Mouse (Mus musculus): ENCODE measurements around the gene Flywch1.
A peak's percentile ranks its signal among the peaks of the same experiment; 100 is the strongest.

The Flywch1 gene

GRCm38 (mm10) chr17:23744076-23744475 lies 27.3 kb downstream of the Flywch1 start:
- DNase-seq (ENCODE audit: low spot score in 2 of 2), result no peak

DNA sequence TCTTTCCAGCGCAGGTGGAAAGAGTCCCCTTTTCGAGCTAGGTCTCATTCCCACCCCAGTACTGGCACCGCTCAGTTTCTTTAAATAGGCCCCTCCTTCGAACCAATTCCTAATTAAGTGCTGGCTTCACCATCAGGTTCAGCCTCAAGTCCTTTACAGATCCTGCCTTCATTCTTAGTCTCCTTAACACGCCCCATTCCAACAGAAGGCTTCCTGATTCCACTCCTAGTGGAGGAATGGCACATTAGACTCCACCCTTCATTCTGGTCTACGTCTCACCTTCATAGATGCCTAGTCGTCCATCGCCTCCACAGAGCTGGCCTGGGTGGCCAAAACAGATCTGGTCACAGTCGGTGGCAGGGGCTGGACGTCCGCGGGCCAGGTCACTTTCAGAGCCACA lies 28.5 kb downstream of the Flywch1 start:
- DNase-seq (ENCODE audit: low spot score in 2 of 2), result no peak

DNA sequence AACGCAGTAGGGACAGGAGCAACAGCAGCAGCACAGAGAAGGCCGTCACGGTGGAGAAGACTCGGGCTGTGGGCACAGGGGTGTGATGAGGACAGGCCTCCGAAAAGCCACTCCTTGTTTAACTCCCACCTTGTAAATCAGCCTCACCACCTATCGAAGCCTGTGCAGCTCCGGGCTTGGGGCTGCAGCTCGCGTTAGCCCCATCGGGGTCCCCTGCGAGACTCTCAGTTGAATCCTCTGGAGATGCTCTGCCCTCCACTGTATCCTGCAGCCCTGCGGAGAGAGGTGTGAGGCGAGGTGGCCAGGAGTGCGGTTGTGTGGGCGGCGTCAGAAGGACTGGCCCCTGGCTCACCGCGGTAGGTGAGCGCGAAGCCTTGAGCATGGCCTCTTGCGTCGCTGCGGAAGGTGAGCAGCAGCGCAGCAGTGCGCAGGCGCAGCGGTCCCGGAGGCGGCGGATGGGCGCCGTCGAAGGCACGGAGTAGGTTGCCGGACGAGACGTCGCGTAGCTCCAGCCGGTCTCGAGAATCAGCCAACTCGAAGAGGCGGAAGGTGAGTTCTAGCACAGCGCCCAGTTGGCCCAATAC lies 29.1 kb downstream of the Flywch1 start:
- peak in 1 of 2 experiments; percentile 43 for DNase-seq (ENCODE audit: low spot score in 2 of 2)

- no peak for DNase-seq (ENCODE audit: low spot score in 2 of 2)
Measured at GRCm38 (mm10) chr17:23741359-23742209, 29.8 kb downstream of the Flywch1 start.

DNA sequence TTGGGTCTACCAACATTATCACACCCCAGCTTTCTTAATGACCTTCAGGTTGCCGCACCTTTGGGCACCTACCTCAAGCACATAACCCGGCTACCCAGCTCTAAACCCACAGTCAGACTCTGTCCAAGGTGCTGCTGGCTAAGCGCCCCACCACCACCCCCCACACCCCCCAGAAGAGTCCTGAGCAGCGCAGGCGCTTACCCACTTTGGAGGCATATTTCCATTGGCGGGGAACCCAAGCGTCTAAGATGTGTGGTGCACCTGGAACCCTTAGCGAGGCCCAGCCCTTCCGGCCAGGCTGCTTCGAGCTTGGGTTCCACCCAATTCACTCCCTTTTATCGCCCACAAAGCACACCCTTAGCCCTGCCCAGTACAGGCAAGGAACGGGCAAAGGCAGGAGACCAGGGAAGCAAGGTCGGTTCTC lies 30.8 kb downstream of the Flywch1 start, which contains the start of gene Paqr4:
TSS of gene Paqr4 (minus strand) at position 270 of the 424 bp plus-strand sequence.
- DNase-seq (ENCODE audit: low spot score in 2 of 2), result no peak

DNA sequence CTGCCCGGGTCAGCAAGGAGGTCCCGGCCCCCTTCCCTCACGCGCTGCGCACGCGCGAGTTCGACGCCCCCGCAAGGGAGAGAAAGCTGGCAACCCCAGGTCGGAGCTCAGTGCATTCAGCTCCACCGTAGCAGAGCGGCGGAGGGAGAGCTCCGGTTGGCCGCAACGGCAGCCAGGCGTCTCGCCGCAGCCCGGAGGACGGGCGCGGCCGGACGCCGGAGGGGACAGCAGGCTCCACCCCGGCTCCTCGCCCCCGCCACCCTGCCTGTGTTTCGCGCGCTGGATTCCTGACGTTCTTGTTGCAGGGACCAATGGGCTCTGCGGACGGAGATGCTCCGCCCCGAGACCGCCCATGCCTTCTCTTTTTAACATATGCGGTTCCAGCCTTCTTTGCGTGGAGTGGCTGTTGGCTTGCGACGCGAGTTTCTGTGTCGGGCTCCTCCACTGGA lies 31.2 kb downstream of the Flywch1 start:
- peak; percentile 48 to 56 for DNase-seq (ENCODE audit: low spot score in 2 of 2)

DNA sequence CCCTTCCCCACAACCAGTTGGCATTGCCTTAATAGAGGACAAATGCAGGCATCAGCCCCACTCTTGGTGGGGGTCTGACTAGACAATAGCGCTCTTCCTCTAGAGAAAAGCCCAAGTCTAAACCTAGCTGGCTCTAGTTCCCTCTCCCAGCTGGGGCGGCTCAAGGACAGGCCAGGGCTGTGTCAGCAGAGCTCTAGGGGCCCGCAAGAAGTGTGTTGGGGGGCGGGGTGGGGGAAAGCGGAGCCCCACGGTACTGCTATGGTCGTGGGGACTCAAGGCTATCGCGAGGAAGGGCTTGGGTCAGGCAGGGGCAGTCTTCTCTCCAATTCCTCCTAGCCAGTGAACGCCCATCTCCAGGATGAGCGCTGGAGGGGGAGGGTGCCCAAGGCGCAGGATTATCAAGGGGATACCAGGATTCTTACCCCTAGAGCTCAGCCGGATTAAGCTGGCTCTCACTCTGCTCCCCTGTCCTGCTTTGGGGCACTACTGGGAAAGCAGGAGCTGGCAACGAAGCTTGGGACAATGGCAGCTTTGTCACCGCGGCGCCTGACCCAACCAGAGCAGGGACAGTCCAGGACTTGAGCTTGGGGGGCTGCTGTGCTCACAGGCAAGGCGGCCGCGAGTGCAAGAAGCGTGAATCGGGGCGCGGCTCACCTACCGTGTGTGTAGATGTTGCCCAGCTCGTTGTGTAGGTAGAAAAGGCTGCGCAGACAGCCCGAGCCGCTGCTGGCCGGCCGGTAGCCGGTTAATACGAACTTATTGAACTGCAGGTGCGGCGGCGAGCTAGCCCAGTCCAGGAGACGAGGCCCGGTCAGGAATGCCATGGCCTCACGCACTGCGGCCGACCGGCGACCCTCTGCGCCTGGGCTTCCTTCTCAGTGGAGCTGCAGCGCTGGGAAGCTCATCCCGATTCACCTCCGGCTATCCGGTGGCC lies 31.9 kb downstream of the Flywch1 start:
- DNase-seq (ENCODE audit: low spot score in 2 of 2), result no peak

GRCm38 (mm10) chr17:23738836-23739201 lies 32.6 kb downstream of the Flywch1 start:
- no peak for DNase-seq (ENCODE audit: low spot score in 2 of 2)

- no peak for DNase-seq (ENCODE audit: low spot score in 2 of 2)
Measured at GRCm38 (mm10) chr17:23737493-23738445, 33.6 kb downstream of the Flywch1 start.

DNA sequence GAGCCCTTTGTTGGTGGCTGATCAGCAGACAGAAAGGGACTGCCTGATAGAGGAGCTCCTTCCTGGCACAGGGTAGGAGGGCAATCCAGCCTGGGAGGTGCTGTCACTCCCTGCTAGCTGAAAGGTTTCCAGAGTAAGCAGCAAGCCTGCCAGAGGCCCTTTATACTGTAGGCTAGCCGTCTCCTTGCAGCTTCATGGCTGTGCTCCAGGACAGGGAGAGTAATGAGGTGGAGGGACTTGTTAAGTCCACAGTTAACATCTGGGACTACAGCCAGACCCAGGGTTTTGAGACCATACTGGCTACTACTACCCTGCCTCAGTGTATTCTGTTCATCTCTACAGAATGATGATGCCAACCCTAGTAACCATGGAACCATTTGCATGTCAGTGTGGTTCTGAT lies 37.1 kb downstream of the Flywch1 start:
- DNase-seq (ENCODE audit: low spot score in 2 of 2), result no peak

GRCm38 (mm10) chr17:23730441-23730840 lies 41.0 kb downstream of the Flywch1 start:
- DNase-seq (ENCODE audit: low spot score in 2 of 2), result no peak

DNA sequence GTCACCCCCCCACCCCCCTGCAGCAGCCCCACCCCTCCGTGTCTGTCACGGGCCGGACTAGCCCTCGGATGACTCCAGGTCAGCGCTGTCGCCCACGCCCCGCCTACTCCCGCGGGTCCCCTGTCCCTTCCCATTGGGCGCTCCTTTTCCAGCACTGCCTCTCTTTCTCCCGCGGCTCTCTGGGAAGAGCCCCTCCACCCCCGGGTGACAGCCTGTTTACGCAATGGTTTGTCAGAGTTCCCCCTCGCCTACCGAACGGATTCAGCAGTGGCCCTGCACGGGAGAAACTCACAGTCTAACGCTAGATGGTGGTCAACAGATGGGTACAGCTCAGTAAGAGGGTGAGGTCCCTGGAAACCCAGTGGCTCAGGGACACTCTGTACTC lies 44.7 kb downstream of the Flywch1 start:
- peak; percentile 29 to 36 for DNase-seq (ENCODE audit: low spot score in 2 of 2)

DNA sequence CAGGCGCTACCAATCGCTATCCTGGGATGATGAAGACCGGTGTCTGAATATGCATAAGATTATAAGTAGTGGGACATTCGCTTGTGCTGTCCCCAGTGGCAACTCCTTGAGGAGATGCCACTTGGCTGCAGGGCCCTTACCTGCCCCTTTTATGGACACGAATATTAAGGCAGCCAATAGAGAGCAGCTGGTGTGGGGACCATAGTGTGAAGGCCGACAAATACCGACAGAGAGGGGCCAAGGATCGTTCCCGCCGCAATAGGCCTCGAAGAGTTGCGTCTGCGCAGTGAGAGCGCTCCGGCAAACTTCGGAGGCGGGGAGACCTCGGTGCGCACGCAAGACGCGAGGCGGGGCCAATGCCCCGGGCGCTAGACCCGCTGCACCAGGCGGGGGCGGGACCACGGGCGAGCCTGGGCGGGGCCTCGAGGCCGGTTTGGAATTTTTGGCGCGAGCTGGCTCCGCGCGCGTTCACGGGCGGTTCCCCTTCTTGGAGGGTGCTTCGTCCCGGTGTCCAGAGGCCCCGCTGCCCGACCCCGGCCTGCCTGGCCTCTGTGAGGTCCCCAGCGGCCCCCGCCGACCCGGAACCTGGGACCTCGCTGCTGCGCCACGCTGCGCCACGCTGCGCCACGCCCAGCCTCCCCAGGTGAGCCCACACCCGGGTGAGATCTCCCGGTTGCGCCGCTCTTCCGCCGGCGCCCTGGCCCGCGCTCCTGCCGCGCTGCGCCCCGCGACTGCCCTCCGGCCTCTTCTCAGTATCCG lies 45.2 kb downstream of the Flywch1 start, which contains the start of gene Pkmyt1:
TSS of gene Pkmyt1 (plus strand) at position 338 of the 759 bp plus-strand sequence.
- DNase-seq (ENCODE audit: low spot score in 2 of 2), result peak; percentile 92 to 96

- DNase-seq (ENCODE audit: low spot score in 2 of 2), result no peak
Measured at GRCm38 (mm10) chr17:23725477-23725876, 45.9 kb downstream of the Flywch1 start.

DNA sequence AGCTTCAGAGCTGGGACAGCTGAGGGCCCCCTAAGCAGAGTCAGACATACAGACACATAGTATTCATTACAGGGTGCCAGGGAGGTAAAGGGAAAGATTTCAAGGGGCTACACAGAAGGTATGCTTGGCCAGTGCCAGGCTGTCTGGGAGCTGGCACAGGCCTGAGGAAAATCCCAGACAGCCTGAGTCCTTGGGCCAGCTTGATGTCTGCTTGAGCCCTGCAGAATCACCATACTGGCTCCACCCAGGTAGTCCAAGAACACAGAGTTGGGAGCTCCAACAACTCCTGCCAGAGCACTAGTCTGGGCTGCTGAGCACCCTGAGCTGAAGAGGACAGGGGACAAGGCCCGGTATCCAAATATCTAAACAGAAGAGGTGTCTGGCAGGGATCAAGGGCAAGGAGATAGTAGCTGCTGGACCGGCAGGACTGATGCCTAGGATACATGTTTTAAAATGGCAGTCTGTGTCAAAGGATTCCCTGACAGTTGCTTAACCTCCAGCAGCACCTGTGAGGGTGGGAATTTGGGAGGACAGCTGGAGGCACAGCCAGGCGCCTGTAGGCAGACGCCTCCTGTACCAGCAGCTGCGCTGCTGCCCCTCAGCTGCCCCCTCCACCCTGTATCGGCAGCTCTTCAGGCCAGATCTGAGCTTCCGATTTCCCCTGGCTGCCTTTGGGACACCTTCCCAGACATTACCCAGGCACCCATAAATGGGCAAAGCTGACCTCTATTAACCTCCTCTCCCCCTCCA lies 48.9 kb downstream of the Flywch1 start, which contains the start of gene 1520401A03Rik:
TSS of gene 1520401A03Rik (minus strand) at position 408 of the 750 bp plus-strand sequence.
- no peak for DNase-seq (ENCODE audit: low spot score in 2 of 2)

- DNase-seq (ENCODE audit: low spot score in 2 of 2), result no peak
Measured at GRCm38 (mm10) chr17:23721886-23722285, 49.5 kb downstream of the Flywch1 start.

GRCm38 (mm10) chr17:23719455-23719854 lies 51.9 kb downstream of the Flywch1 start:
- DNase-seq (ENCODE audit: low spot score in 2 of 2), result no peak

DNA sequence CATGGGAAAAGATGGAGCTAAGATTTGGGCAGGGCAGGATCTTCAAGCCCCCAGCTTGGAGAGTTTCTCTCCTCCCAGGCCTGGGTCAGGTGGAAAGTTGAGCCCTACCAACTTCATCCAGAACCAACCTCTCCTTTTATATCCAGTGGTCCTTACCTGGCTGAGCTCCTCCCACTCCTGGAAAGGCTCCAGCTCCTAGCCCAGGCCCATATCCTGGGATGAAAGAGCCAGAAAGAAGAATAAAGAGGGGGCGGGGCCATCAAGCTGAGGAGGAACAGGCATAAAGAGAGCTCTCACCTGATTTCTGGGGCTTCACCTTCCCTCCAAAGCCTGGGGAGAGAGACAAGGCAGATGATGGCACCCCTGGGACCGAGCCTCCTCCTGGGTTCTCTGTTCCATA lies 54.4 kb downstream of the Flywch1 start:
- no peak for DNase-seq (ENCODE audit: low spot score in 2 of 2)

GRCm38 (mm10) chr17:23706212-23706611 lies 65.2 kb downstream of the Flywch1 start:
- DNase-seq (ENCODE audit: low spot score in 2 of 2), result peak; percentile 20 to 73

Measured in thymus, postnatal 10 days (tissue).